Mouse (Mus musculus) bone marrow, adult 2 months (tissue): ENCODE data around the gene Adamts1. TPM values are rescaled to one million over a fixed set of nuclear protein-coding genes. Genes with fewer than 3 reads are reported as not detected.

Experiments
- H3K27ac ChIP-seq: fragments of 200-500 bp; 2 replicates; pipeline ENCODE4 v1.5.1; 2012; ENCODE audit warnings: low read depth, mild to moderate bottlenecking, control low read depth, inconsistent platforms, low read length; ENCODE audit not compliant: control insufficient read depth, poor library complexity, insufficient read depth
- H3K4me1 ChIP-seq: fragments of 200-500 bp; 2 replicates; pipeline ENCODE4 v1.6.1; 2011; ENCODE audit warnings: low read length; ENCODE audit not compliant: control insufficient read depth, insufficient read depth
- H3K4me3 ChIP-seq: fragments of 200-500 bp; replicated peaks from 2 replicates; pipeline ENCODE3; 2011; ENCODE audit warnings: mild to moderate bottlenecking, low read depth, low read length, control low read depth; ENCODE audit not compliant: control insufficient read depth
- CTCF ChIP-seq: fragments of 200-500 bp; IDR thresholded peaks from 2 replicates; pipeline ENCODE4 v1.5.1; 2011; ENCODE audit warnings: low read length, control low read depth; ENCODE audit not compliant: control insufficient read depth, insufficient read depth
- POLR2A ChIP-seq: fragments of 200-500 bp; IDR thresholded peaks from 2 replicates; pipeline ENCODE4 v1.6.1; 2011; ENCODE audit warnings: low read depth, mild to moderate bottlenecking, control low read depth, low read length, borderline replicate concordance; ENCODE audit not compliant: control insufficient read depth
- WGBS: fragments of 180-500 bp; shearing (Covaris S2); methylation state at CpG from one replicate; pipeline ENCODE4 v1.1.7; 2018; 5-methylcytosine and 5-hydroxymethylcytosine counted together
- polyA plus RNA-seq: library from polyadenylated mRNA; stranded (reverse); fragments of >200 nt; gene quantifications from 2 replicates; pipeline ENCODE4 v1.2.4, GENCODE M21; 2011; ENCODE audit warnings: low replicate concordance; ENCODE audit not compliant: missing spikeins, insufficient read depth, insufficient read length

Gene Adamts1
- polyA plus RNA-seq, 1 experiment = 2.7 TPM

GRCm38 (mm10) chr16:85793166-85793830 lies 9.6 kb downstream of the Adamts1 start:
- Histone ChIP-seq H3K4me3 (no peak overlapping the region), H3K4me1 (no peaks in the 10 kb centered on the region), H3K27ac (no peak overlapping the region)
- TF ChIP-seq POLR2A (no peak), CTCF (no peak)
- 82% methylated on average over 4 of the region's 4 CpGs for WGBS

- TF ChIP-seq POLR2A (no peak), CTCF (no peak)
- no peaks in the 10 kb centered on the region for H3K4me1 ChIP-seq
- no peak overlapping the region for H3K4me3 ChIP-seq
- H3K27ac ChIP-seq = no peak overlapping the region
- WGBS = 82% methylated on average over 2 of the region's 2 CpGs
Observed at GRCm38 (mm10) chr16:85781076-85781475, 21.8 kb downstream of the Adamts1 start.

- H3K4me3 ChIP-seq = no peak overlapping the region
- no peak overlapping the region for H3K27ac ChIP-seq
- no peak for TF ChIP-seq CTCF
- no peak for TF ChIP-seq POLR2A
- no peaks in the 10 kb centered on the region for H3K4me1 ChIP-seq
Observed at GRCm38 (mm10) chr16:85779775-85780174, 23.1 kb downstream of the Adamts1 start.

GRCm38 (mm10) chr16:85772272-85772671 lies 30.6 kb downstream of the Adamts1 start:
- Histone ChIP-seq H3K4me1 (no peaks in the 10 kb centered on the region), H3K4me3 (no peak overlapping the region), H3K27ac (no peak overlapping the region)
- TF ChIP-seq CTCF = no peak
- TF ChIP-seq POLR2A = no peak
- 74% methylated on average over 3 of the region's 3 CpGs for WGBS

GRCm38 (mm10) chr16:85767341-85767740 lies 35.6 kb downstream of the Adamts1 start:
- TF ChIP-seq CTCF = no peak
- TF ChIP-seq POLR2A = no peak
- Histone ChIP-seq H3K27ac (no peak overlapping the region), H3K4me3 (no peak overlapping the region), H3K4me1 (no peaks in the 10 kb centered on the region)
- 57% methylated on average over 4 of the region's 4 CpGs for WGBS

GRCm38 (mm10) chr16:85765697-85766096 lies 37.2 kb downstream of the Adamts1 start:
- Histone ChIP-seq H3K4me3 (no peak overlapping the region), H3K4me1 (no peaks in the 10 kb centered on the region), H3K27ac (no peak overlapping the region)
- TF ChIP-seq POLR2A (no peak), CTCF (no peak)
- 78% methylated on average over 8 of the region's 8 CpGs for WGBS

GRCm38 (mm10) chr16:85765167-85765566 lies 37.7 kb downstream of the Adamts1 start:
- WGBS = 86% methylated on average over 6 of the region's 6 CpGs
- no peak overlapping the region for H3K4me3 ChIP-seq
- H3K4me1 ChIP-seq = no peaks in the 10 kb centered on the region
- TF ChIP-seq POLR2A (no peak), CTCF (no peak)
- no peak overlapping the region for H3K27ac ChIP-seq

- Histone ChIP-seq H3K4me3 (no peak overlapping the region), H3K27ac (no peak overlapping the region), H3K4me1 (no peaks in the 10 kb centered on the region)
- WGBS = 69% methylated on average over 10 of the region's 10 CpGs
- TF ChIP-seq CTCF = no peak
- TF ChIP-seq POLR2A = no peak
Observed at GRCm38 (mm10) chr16:85762052-85762665, 40.8 kb downstream of the Adamts1 start.
